42 mouse cellular contexts compared by ENCODE assay signal in the genomic region with DNA sequence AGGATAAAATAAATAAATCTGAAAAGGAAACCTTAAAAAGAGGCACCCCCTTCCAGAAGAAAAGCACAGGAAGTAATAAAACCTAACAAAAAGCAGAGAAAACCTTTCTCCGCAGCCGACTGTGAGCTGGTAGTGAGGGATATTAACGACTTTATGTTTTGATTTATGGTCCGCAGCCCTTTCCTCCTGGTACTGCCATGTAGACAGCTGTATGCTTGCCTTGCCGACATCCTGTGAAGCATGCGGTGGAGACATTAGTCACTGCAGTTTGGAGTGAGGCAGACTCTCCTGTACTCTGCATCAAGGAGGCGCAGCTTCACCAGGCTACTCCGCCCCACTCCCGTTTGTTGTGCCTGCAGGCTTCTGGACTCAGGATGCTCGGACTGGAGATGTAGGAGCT. TPM values are rescaled to one million over a fixed set of nuclear protein-coding genes. Genes with fewer than 3 reads are reported as not detected.
"Had no signal": no experiment of that assay in that cellular context is flagged by ENCODE, and none has a peak within 500 bp of the region (broad histone marks: within the 10 kb centered on the region; RNA-seq: fewer than 3 reads in every experiment).

No protein-coding gene starts in this region.

- H3K9ac ChIP-seq: heart, embryonic 12.5 days; hindbrain, embryonic 12.5 days; hindbrain, embryonic 15.5 days; limb, embryonic 13.5 days; liver, embryonic 13.5 days; liver, embryonic 15.5 days; liver, postnatal 0 days had no signal

- H3K4me2 ChIP-seq: heart, embryonic 12.5 days; hindbrain, embryonic 12.5 days; hindbrain, embryonic 15.5 days; limb, embryonic 13.5 days; liver, embryonic 11.5 days; liver, embryonic 13.5 days; liver, embryonic 15.5 days had no signal

- H3K36me3 ChIP-seq: heart, embryonic 10.5 days; heart, embryonic 12.5 days; hindbrain, embryonic 10.5 days; hindbrain, embryonic 12.5 days; hindbrain, embryonic 15.5 days; limb, embryonic 13.5 days; liver, embryonic 13.5 days; liver, embryonic 15.5 days had no signal

- H3K27ac ChIP-seq: gastrocnemius, adult 2 months; heart, embryonic 10.5 days; hindbrain, embryonic 10.5 days; hindbrain, embryonic 12.5 days; hindbrain, embryonic 15.5 days; hindbrain, postnatal 0 days; limb, embryonic 13.5 days; liver, embryonic 13.5 days; liver, embryonic 15.5 days had no signal

- ATAC-seq: hindbrain, postnatal 0 days; intestine, embryonic 16.5 days; liver, postnatal 0 days had no signal

- DNase-seq: gastrocnemius, adult 2 months; gastrocnemius, postnatal 10 days; gastrocnemius, postnatal 25 days; heart, adult 18-20 months; heart, postnatal 10 days; heart, postnatal 4 days; kidney, adult 11 months; kidney, adult 2 months; kidney, postnatal 14 days; kidney, postnatal 36 days; left cerebral cortex, postnatal 4 days; liver; liver, embryonic 13.5 days; liver, postnatal 0 days had no signal

- H3K4me3 ChIP-seq: gastrocnemius, adult 2 months; heart, embryonic 10.5 days; heart, embryonic 12.5 days; hindbrain, embryonic 10.5 days; hindbrain, embryonic 12.5 days; hindbrain, embryonic 15.5 days; limb, embryonic 13.5 days; liver, embryonic 13.5 days; liver, embryonic 15.5 days had no signal

- H3K27me3 ChIP-seq: heart, embryonic 12.5 days; hindbrain, embryonic 12.5 days; hindbrain, embryonic 15.5 days; limb, embryonic 13.5 days; liver, embryonic 13.5 days; liver, embryonic 15.5 days had no signal

- H3K9me3 ChIP-seq: heart, embryonic 10.5 days; heart, embryonic 12.5 days; hindbrain, embryonic 10.5 days; hindbrain, embryonic 12.5 days; hindbrain, embryonic 15.5 days; limb, embryonic 13.5 days; liver, embryonic 13.5 days; liver, embryonic 15.5 days had no signal

- H3K4me1 ChIP-seq: heart, embryonic 10.5 days; heart, embryonic 12.5 days; hindbrain, embryonic 10.5 days; hindbrain, embryonic 12.5 days; hindbrain, embryonic 15.5 days; liver, embryonic 13.5 days; liver, embryonic 15.5 days had no signal

RNA-seq across cellular contexts. Expression of gene Gm4894, which starts 25.8 kb away (rescaled TPM):
- total RNA-seq: gastrocnemius, adult 2 months; gastrocnemius, postnatal 10 days; gastrocnemius, postnatal 25 days; gastrocnemius, postnatal 4 days; granulocyte monocyte progenitor cell, adult 5-6 weeks; heart, adult 18-20 months; heart, adult 8-10 months; heart, postnatal 10 days; heart, postnatal 25 days; heart, postnatal 4 days; hindbrain, postnatal 0 days; layer of hippocampus, adult 18-20 months; layer of hippocampus, adult 8-10 months; layer of hippocampus, postnatal 10 days; layer of hippocampus, postnatal 25 days; left cerebral cortex, adult 18-20 months; left cerebral cortex, adult 8-10 months; left cerebral cortex, postnatal 10 days; left cerebral cortex, postnatal 25 days; left cerebral cortex, postnatal 4 days had no signal
- polyA plus RNA-seq: heart, embryonic 10.5 days; heart, embryonic 12.5 days; heart, embryonic 14.5 days; heart, embryonic 16.5 days; hindbrain, embryonic 10.5 days; hindbrain, embryonic 12.5 days; hindbrain, embryonic 15.5 days; hindbrain, postnatal 0 days; intestine, embryonic 14.5 days; intestine, embryonic 16.5 days; kidney, adult 2 months; kidney, embryonic 14.5 days; kidney, embryonic 16.5 days; large intestine, adult 2 months; limb, embryonic 13.5 days; liver, embryonic 11.5 days; liver, embryonic 13.5 days; liver, embryonic 15.5 days; liver, postnatal 0 days had no signal
